Mouse (Mus musculus) CD8-positive naive resting alpha-beta T cell, adult 2 months (primary cell): ENCODE data around the gene Skp1a.
A peak's percentile ranks its signal among the peaks of the same experiment; 100 is the strongest.
"Not testable (repeated sequence)": the region's sequence is repeated elsewhere in the genome, so short reads cannot be mapped to it uniquely, and the experiment has no call there.

Experiments
- DNase-seq, 2 experiments: peaks; one replicate each; pipeline ENCODE4 v3.0.0; 2022; ENCODE audit warnings: low read depth in 2 of 2, low spot score in 2 of 2

Gene Skp1a

GRCm38 (mm10) chr11:52231606-52232541, at the start of gene Skp1a:
Gene Skp1a (plus strand): TSS chr11:52231995.
- DNase-seq: peak; percentile 89 to 90

DNA sequence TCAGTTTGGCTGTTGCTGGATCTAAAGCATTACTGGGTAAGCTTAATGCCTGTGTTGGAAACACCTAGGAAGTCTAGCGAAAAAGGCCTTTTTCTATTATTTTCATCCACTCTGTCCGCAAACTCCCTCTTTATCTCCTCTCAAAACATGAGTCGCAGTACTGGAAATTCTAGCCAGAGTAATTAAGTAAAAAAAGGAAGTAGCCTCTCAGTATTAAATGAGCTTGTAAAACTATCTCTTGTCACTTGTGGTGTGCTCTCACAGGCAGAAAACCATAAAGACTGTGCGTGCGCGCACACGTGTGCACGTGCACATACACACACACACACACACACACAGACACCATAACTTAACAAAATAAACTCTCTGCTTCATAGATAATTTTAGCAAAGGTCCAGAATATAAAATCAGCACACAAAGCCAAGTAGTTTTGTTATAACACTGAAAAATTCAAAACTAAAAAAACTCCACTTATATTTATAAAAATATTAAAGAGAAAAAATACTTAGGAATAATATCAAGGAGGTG, 35.2 kb upstream of the Skp1a start:
- DNase-seq: not testable (repeated sequence)

GRCm38 (mm10) chr11:52213887-52214286, 17.9 kb upstream of the Skp1a start, which contains the start of gene Olfr1371:
Gene Olfr1371 (minus strand): TSS chr11:52213987.
- DNase-seq: no peak

DNA sequence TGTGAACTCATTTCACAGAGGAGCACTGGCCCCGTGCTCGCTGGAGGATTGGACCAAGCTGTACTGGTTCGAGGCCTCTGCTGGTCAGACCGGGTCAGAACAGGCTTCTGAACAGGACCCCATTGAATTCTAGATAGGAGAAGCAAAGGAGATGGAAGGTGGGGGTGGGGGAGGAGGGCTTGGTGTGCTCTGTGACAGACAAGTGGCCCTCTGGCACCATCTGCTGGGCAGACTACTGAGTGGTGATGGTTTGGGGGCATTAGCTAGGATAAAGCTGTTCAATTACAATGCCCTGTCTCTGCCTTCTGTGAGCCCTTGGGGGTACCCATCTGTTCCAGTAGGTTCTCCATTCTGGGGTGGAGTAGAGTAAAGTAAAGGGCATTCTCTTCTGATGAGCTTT, 11.5 kb upstream of the Skp1a start:
- peak; percentile 61 to 81 for DNase-seq

- DNase-seq: not testable (repeated sequence)
Measured at GRCm38 (mm10) chr11:52221921-52222320, 9.9 kb upstream of the Skp1a start.

DNA sequence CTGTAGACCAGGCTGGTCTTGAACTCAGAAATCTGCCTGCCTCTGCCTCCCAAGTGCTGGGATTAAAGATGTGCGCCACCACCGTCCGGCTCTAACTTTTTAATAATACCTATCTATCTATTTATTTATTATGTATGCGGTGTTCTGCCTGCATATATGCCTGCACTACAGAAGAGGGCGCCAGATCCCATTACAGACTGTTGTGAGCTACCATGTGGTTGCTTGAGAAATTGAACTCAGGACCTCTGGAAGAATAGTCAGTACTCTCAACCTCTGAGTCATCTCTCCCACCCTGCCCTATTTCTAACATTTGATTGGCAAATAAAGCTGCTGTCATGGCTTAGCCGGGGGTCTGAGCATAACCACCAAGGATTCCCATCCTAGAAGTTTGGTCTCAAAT, 8.9 kb upstream of the Skp1a start:
- DNase-seq: peak in 1 of 2 experiments; percentile 48

DNA sequence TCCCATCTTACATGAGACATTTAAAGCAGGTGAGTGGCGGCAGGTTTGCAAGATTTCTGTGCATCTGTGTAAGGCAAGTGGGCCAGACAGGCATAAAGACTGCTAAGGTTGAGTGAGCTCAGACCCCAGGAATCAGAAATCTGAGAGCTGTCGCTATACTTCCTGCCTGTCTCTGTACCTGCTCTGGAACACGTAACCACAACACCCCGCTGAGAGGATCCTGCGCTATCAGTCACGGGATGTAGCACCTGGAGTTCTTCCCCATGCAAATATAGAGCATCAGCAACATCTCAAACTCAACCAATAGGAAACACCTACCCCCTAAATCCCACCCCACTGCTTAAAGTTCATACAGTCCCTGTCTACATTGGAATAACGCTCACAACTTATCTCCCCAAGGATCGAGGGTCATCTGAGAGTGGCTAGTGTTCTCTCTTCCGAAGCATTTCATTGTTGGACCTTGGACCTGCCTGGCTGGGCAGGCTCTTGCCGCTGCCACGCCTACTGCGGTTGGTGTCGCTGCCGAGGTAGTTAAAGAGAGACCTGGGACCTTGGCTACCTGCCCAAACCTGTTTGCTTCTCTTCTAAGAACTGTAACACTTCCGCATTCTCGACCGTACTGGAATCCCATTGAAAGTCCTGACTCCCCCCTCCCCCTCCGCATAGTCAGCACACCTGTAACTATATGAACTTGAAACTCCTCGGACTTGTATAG, 7.7 kb upstream of the Skp1a start:
- peak; percentile 58 to 68 for DNase-seq

DNA sequence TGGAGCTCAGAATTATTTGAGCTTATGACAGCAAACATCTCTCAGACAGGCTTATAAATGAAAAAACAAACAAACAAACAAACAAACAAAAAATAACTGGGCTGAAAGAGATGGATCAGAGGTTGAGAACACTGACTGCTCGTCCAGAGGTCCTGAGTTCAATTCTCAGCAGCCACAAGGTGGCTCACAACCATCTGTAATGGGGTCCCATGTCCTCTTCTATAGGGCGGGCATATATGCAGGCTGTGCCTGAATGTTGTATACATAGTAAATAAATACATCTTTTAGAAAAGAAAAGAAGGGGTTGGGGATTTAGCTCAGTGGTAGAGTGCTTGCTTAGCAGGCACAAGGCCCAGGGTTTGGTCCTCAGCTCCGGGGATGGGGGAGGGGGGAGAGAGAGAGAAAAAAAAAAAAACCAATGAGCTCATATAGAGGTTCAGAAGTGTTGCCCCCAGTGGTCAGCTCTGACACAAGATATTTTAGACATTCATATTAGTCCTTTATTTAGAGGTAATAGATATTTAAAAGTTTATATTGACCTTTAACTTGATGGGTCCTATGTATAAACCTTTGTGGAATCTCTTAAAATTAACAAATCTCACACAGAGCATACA, 5.7 kb upstream of the Skp1a start:
- no peak for DNase-seq

- DNase-seq: no peak
Measured at GRCm38 (mm10) chr11:52227053-52227452, 4.7 kb upstream of the Skp1a start.

DNA sequence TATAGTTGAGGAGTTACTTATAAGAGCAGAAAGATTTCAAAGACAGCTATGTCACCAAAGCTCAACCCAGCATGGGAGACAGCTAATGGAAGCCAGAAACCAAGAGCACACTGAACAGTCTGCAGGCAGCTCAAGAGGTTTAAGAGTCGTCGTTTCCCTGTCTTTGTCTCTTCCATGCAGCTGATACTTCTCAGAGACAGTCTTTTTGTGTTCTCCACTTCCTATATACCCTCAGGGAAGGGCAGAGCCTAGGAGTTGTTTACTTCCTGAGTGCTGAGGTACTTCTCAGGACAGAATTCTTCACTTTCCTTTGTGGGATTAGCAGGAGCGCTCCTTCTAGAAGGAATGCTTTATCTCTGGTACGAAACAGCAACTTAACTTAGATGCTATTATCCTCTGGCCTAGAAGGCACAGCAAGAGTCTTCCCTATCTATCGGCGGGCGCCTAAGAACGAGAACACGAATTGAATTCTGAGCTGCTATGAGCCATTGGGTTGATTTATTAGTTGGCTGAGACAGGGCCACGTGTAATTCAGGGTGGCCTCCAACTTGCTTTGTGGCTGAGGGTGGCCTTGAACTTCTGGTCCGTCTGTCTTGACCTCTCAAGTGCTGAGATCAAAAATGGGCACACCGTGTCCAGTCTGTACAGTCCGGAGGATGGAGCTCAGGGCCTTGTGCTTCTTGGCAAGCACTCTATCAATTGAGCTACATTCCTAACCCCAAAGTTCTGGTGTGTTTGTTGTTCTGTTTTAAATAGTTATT, 4.1 kb upstream of the Skp1a start:
- no peak for DNase-seq

DNA sequence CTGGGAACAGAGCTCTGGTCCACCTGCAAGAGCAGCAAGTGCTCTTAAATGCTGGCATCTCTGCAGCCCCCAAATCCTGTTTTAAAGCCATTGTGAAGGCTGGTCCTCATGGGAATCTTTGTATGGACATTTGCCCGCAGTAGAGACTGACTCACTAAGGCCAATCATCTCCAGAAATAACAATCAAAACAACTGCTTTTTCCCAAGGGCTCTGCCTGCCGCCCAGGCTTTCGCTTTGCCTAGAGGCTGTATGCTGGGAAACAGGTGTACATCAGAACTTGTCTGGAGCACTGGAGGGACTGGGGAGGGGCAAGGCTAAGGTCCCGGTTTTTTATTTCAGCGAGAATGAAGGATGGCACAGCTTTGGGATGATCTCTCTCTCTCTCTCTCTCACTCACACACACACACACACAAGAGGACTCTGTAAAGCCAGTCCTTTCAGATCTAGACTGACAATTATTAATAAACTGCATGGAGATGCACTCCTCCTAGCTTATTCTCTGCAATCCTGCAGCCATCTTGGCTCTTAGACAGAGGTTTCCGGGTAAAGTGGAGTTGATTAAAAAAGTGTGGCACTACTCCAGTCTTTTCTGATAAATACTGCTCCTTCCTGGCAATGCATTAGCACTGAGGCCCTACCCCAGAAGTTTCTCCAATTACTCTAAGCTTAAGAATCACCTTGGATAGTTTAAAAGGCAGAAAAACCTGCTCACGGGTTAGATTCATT, 2.9 kb upstream of the Skp1a start:
- DNase-seq: no peak

DNA sequence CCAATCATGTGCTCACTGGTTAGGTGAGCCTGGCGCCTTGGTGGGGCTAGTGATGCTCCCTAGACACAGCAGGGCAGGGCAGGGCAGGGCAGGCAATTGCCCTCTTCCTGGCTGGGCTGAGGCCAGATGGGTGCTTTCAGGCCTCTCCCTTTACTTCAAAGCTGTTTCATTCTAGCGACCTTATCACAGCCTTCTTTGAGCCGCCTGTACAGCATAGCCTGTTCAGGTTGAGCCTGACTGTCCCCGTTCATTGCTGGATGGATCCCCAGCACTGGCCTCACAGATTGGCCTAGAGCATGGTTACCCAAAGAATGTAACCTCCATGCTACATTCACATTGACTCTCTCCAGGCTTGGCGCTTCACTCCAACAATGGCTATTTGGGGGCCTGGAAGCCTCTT, 1.1 kb upstream of the Skp1a start:
- DNase-seq: no peak

DNA sequence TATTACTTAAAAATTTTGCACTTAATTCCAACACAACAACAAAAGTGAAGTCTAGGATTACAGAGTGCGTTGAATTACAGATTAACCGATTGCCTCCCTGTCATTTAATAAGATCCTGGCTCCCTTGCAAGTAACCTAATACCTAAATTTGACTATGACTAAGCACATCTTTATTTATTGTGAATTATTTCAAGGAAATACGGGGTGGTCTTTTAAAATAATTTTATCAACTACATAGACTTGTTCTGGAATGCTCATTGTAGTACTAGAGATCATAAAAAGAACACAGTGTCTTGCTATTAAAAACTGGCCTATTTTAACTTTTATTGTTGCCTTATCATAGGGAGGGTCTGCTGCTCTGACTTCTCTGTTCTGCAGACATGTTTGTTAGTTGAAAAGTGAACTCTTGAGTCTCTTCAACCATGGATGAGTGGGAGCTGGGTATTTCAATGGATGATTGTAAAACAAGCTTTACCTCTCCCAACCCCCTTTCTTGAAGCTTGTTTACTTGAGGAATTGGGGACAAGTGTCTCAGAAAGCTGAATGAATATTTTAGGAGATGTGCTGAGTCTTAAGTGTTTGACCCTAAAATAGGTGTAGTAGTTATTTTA, 1.4 kb downstream of the Skp1a start:
- no peak for DNase-seq

GRCm38 (mm10) chr11:52233906-52234305, 2.1 kb downstream of the Skp1a start:
- DNase-seq: no peak

DNA sequence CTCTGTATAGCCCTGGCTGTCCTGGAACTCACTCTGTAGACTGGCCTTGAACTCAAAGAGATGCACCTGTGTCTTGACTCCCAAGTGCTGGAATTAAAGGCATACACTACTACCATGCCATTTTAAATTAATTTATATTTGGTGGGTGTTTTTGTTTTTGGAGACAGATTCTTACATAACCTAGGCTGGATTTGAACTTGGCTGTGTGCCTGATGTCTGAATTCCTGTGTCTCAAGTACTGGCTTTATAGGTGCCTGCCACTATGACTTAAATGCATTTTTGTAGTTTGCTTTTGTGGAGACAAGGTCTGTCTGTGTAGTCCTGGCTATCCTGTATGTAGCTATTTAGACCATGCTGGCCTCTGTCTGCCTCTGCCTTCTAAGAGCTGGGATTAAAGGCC, 2.7 kb downstream of the Skp1a start:
- no peak for DNase-seq

GRCm38 (mm10) chr11:52240898-52241542, 9.2 kb downstream of the Skp1a start:
- no peak for DNase-seq

- no peak for DNase-seq
Measured at GRCm38 (mm10) chr11:52249452-52249851, 17.7 kb downstream of the Skp1a start.

DNA sequence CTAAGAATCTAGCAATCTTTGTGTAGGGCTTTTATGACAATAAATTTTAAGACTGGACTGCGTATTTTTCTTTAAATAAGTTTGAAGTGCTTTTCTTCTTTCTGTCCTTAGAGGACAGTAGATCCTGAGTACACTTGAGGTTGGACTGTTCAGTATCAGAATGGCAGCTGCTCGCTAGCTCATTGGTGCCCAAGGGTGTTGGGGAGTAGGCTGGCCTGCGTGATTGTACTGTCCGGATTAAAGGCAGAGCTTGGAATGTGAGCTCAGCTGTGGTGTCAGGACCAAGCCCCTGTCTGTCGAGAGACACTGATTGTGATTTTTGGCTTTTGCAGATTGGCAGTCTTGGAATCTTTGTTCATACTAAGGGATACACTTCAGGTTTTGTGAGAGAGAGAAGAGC, 20.0 kb downstream of the Skp1a start:
- DNase-seq: no peak

GRCm38 (mm10) chr11:52252692-52253091, 20.9 kb downstream of the Skp1a start:
- DNase-seq: no peak
